Mouse (Mus musculus): ENCODE data around the gene D330045A20Rik.
"Not testable (repeated sequence)": the region's sequence is repeated elsewhere in the genome, so short reads cannot be mapped to it uniquely, and the experiment has no call there.

The D330045A20Rik gene

DNA sequence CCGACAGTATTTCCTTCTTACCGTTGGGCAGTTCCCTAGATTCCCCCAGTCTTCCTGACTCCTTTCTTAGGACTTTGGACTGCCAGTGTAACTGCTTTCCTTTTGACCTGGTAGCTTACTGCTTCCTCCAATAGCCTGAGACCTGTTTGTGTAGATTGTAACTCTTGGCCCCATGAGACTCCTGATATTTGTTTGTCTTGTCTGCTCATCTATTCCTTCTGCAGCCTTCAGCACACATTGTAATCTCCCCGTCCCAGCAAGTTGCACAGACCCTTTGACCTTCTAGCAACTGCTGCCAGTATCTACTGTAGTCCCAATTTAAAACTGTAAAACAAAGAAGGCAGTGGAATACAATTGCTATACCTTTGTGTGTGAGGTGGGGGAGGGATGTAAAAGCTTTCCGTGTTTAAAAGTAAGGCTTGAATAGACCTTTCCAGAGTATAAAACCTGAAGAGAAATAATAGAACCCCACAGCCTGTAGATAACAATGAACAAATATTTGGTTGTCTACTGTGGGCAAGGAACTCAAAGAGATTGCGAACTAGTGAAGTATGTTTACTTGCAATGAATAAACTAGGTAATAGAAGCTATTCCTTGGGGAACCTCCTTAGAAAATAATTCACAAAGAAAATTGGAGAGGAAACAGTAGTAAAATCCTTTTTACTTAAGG is 82.2 kb downstream of the D330045A20Rik start:
- in situ Hi-C loops (cut with MboI; ENCODE audit: low pct_unique_long_range_greater_than_20kb in 1 of 2, low sequenced_read_pairs in 2 of 2, unreplicated experiment in 1 of 2) = no loop called here

DNA sequence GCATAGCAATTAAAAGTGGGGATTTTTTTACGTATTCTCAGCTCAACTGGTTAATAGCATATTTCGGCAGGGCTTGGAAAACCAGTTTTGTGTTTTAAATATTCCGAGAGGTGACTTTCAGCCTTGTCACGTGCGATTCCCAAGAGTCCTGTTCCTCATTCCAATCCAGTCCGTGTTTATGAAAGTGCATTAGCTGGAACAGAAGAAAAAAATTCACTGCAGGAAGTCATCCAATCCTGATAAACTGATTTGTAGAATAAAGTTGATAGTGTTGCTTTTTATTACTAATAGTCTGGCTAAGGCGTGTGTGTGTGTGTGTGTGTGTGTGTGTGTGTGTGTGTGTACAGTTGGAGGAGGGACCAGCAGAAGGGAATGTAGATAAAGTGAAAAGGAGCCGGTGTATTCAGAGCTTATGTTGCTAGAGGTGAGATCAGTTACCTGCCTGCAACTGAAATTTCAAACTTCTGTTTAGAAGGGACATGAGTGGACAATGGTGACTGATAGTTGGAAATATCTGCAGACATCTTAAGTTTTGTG is 82.8 kb downstream of the D330045A20Rik start, which contains the start of gene Rnf128:
TSS of gene Rnf128 (plus strand) at position 392 of the 537 bp plus-strand sequence.
- in situ Hi-C loops (cut with MboI; ENCODE audit: low pct_unique_long_range_greater_than_20kb in 1 of 2, low sequenced_read_pairs in 2 of 2, unreplicated experiment in 1 of 2) = no loop called here

DNA sequence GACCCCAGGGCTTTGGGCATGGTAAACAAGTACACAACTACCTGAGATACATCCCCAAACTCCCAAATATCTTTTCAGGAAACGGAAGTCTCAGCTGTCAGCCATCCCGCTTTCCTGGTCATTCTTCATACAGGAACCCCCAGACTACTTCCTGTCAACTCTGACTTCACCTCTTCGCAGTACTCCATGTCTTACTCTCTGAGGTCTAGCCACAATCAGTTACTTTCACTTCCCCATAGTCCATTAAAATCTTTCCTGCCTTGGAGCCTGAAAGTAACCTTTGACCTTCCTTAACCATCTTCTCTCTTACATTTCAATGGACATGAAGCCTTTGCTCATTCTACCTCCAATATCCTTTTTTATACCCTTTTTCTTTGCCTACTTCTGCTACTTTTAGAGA is 89.9 kb downstream of the D330045A20Rik start:
- in situ Hi-C loops (cut with MboI; ENCODE audit: low pct_unique_long_range_greater_than_20kb in 1 of 2, low sequenced_read_pairs in 2 of 2, unreplicated experiment in 1 of 2) = no loop called here

DNA sequence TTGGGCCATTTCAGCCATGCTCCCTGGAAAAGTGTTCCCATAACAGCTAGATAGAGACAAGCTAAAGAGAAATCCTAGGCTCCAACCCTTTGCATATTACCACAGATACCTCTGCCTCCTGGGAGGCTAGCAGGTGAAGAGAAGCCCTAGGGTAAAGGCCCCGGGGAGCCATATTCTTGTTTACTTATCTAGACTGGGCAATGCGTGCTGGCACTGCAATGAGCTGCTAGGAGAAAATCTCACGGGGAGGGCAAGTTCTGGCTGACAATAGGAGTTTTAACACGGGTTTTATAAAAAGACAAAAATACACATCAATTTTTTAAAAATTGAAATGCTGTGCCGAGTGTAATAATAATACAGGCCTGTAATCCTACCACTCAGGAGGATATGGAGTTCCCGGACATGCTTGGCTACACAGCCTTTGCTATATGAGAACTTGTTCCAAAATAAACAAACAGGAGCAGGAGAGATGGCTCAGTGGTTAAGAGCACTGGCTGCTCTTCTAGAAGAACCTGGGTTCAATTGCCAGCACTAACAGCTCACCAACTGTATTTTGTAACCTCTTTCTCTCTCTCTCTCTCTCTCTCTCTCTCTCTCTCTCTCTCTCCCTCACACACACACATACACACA is 98.6 kb downstream of the D330045A20Rik start:
- in situ Hi-C loops (cut with MboI; ENCODE audit: low pct_unique_long_range_greater_than_20kb in 1 of 2, low sequenced_read_pairs in 2 of 2, unreplicated experiment in 1 of 2) = no loop called here

DNA sequence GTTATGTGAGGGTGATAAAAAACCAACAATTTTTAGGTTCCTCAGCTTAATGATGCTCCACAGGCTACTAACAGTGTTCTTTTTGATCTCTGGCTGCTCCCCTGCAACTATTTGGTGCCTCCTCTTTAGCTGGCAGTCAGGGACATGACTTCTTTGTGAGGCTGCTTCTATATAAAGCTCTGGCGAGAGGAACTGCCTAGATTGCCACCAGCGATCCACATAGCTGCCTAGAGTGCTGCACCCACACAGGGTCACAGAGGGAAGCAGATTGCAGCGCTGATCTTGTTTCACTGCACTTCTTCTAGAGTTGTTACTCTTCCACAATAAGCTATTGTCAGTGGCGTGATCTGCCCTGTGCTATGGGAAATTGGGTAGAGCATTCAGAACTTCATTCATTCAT is 103.4 kb downstream of the D330045A20Rik start:
- in situ Hi-C loops (cut with MboI; ENCODE audit: low pct_unique_long_range_greater_than_20kb in 1 of 2, low sequenced_read_pairs in 2 of 2, unreplicated experiment in 1 of 2) = no loop called here

DNA sequence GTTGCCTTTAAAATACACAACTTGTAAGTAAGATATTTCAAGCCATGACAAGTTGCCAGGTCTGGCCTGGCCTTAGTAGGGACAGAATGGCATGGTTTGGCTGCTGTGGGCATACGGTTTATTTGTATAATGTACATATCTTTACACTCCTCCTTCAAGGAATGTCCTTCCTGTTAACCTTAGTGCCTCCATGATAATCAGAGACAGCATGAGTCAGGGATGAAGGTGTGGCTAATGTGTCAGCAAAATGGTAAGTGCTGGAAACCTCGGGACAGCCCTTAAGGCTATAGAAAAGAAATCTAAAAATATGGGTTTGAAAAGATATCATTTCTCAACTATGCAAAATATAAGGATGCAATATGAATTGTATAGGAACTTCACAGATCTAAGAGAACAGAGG is 106.5 kb downstream of the D330045A20Rik start:
- in situ Hi-C loops (cut with MboI; ENCODE audit: low pct_unique_long_range_greater_than_20kb in 1 of 2, low sequenced_read_pairs in 2 of 2, unreplicated experiment in 1 of 2) = not testable (repeated sequence)

DNA sequence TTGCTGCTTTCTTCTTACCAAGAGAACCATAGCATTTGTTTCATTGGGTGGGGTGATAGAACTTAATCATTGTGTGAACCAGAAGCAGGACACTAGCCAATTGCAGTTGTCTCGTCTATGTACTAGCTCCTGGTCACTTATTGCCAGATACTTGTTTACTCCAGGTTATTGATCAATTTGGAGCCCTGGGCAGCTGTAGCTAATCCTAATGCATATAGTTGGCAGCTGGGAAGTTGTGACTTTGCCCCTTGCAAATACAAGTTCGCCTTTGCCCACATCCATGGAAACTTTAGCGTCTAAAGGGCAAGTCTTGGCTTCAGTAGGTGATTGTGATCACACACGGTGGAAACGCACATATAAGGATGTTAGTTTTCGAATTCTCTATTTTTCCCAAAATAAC is 116.2 kb downstream of the D330045A20Rik start:
- in situ Hi-C loops (cut with MboI; ENCODE audit: low pct_unique_long_range_greater_than_20kb in 1 of 2, low sequenced_read_pairs in 2 of 2, unreplicated experiment in 1 of 2) = no loop called here

All from mouse embryonic stem cell (cell line).